Mouse (Mus musculus) liver, embryonic 14 days (tissue): ENCODE results near the gene Gpm6b. TPM values are rescaled to one million over a fixed set of nuclear protein-coding genes. Genes with fewer than 3 reads are reported as not detected.

ENCODE experiments used
- polyA plus RNA-seq: library from polyadenylated mRNA; depleted of rRNA; stranded (reverse); fragments of >200 nt; gene quantifications from 2 replicates; pipeline ENCODE4 v1.2.3, GENCODE M21; 2012; rRNA removed

The Gpm6b gene
- 1.2 and 1.3 TPM in 2 replicates for polyA plus RNA-seq

GRCm38 (mm10) chrX:166238831-166239460 lies at the start of gene Gpm6b:
Gene Gpm6b, plus strand, starts transcription at chrX:166238911.

Other genes with a start within 250 kb of the Gpm6b start
- 6.4 and 6.9 TPM in 2 replicates for gene Gemin8, start 68.5 kb upstream of the Gpm6b start, polyA plus RNA-seq
- 4.0 and 4.8 TPM in 2 replicates for gene Trappc2, start 201.7 kb downstream of the Gpm6b start, polyA plus RNA-seq
- gene Ofd1, start 201.8 kb downstream of the Gpm6b start, polyA plus RNA-seq: 1.8 and 2.0 TPM in 2 replicates
- gene Rab9, start 241.0 kb downstream of the Gpm6b start, polyA plus RNA-seq: 11.9 and 13.5 TPM in 2 replicates